Mouse (Mus musculus) ES-Bruce4 (cell line): Measurements from ENCODE around the gene Ciapin1.

Experiments used
- CTCF ChIP-seq: IDR thresholded peaks from one replicate; pipeline ENCODE4 v1.8.1; 2011; ENCODE audit warnings: low read depth, low read length
- EP300 ChIP-seq: IDR thresholded peaks from 2 replicates; pipeline ENCODE4 v1.6.1; 2011; ENCODE audit warnings: low read depth, low read length; ENCODE audit not compliant: insufficient read depth

DNA sequence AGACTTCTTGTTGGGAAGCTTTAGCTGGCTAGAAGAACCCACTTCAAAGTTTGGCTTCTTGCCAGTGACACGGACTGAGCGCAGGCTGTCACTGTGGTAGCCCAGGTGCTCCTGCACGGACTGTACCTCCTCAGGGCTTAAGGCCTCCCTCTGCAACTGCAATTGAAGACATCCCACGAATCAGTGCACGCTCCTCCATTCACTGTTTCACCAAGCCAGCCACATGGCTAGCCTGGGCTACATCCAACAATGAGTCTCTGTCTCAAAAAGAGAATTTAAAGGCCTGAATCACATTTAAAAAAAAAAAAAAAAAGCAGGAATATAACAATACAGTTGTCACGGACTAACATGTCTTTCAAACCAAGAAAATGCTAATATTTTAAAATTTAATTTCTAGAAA, 9.9 kb downstream of the Ciapin1 start:
- TF ChIP-seq CTCF = no peak
- TF ChIP-seq EP300 = no peak
